Mouse (Mus musculus): ENCODE measurements around the gene Hils1. TPM values are rescaled to one million over a fixed set of nuclear protein-coding genes. Genes with fewer than 3 reads are reported as not detected.

Gene Hils1
- polyA plus RNA-seq, 1 experiment from 2014 or later = not detected

DNA sequence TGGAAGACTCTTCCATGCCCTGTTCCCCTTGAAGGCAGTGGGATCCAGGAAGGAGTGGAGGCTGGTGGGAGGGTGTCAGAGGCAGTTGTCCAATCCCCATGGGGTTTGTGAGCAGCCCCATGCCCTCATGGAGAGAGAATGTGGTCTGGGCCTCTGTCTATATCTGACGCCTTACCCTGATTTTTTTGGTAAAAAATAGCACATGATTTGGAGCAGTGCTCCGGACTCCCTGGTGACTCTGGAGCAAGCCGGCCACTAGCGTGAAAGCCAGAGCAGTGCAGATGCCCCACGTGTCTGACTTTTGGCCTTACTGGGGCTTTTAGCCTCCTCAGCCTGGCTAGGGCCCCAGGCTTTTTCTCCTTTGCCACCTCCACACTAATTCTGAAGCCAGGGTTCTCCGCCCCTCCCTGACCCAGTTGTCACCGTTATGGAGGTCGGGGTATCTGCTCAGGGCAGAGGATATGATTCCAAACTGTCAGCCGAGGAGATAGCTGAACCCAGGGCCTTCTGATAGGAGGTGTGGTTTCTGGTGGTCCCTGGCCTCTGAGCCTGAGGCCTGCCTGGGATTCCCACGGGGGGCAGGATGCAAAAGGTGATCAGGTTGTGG is 26.9 kb downstream of the Hils1 start:
- no peak for ATAC-seq
- 39% methylated on average over 10 of the region's 10 CpGs for WGBS
- Histone ChIP-seq H3K36me3 (ENCODE audit: control insufficient read depth, insufficient read depth, low read length) (peaks cover 18% of the 10 kb centered on the region), H3K27ac (ENCODE audit: low read length) (no peak overlapping the region), H3K4me2 (ENCODE audit: low read length) (peak overlapping the region; percentile 97), H3K4me3 (ENCODE audit: low read depth, low read length) (peak overlapping the region; percentile 90), H3K9ac (ENCODE audit: low read depth, low read length) (peak overlapping the region; percentile 91), H3K4me1 (ENCODE audit: control insufficient read depth, insufficient read depth, low read length) (peaks cover 42% of the 10 kb centered on the region), H3K9me3 (replicated peaks; ENCODE audit: control insufficient read depth, low read length, poor library complexity, severe bottlenecking) (no peaks in the 10 kb centered on the region), H3K27me3 (ENCODE audit: control insufficient read depth, insufficient read depth, low read depth, low read length) (no peaks in the 10 kb centered on the region)

DNA sequence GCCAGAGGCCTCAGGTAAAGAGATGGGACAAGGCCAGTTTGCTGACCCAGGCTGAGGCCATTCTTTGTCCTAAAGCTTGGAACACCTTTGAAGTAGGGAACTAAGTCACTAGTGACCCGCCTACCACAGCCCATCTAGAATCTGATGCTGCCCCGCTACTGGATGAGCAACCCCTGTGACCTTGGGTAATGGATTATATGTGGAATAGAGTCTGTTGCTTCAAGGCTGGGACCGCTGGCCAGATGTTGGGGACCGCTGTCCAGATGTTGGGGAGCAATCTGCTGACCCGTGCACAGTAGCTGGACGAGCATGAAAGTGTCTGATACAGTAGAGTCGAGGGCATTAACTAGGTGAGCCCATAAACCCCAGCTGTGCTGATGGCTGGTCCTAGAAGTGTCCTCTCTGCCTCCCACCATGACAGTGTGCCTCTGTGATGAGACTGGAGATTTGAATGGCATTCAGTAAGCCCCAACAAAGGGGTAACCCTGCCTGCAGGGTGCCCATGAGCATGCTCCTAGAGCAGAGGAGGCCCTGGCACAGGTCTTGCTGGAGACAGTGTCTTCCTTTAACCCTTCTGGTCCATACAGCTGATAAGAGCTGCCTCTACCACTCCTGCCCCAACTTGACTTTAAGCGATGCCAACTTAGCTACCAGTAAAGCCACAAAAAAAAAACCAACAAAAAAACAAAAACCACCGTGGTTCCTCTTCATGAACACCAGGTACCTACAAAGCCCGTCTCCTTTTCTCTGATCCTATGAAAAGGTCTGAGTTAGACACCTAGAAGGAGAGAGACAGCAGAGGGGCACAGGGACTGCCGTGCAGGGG is 27.8 kb downstream of the Hils1 start:
- ATAC-seq = no peak
- Histone ChIP-seq H3K4me3 (ENCODE audit: low read depth, low read length) (peak overlapping the region; percentile 90), H3K36me3 (ENCODE audit: control insufficient read depth, insufficient read depth, low read length) (peaks cover 22% of the 10 kb centered on the region), H3K9me3 (replicated peaks; ENCODE audit: control insufficient read depth, low read length, poor library complexity, severe bottlenecking) (no peaks in the 10 kb centered on the region), H3K27ac (ENCODE audit: low read length) (no peak overlapping the region), H3K4me1 (ENCODE audit: control insufficient read depth, insufficient read depth, low read length) (peaks cover 38% of the 10 kb centered on the region), H3K4me2 (ENCODE audit: low read length) (peak overlapping the region; percentile 97), H3K27me3 (ENCODE audit: control insufficient read depth, insufficient read depth, low read depth, low read length) (no peaks in the 10 kb centered on the region), H3K9ac (ENCODE audit: low read depth, low read length) (peak overlapping the region; percentile 91)
- WGBS = 80% methylated on average over 11 of the region's 11 CpGs

DNA sequence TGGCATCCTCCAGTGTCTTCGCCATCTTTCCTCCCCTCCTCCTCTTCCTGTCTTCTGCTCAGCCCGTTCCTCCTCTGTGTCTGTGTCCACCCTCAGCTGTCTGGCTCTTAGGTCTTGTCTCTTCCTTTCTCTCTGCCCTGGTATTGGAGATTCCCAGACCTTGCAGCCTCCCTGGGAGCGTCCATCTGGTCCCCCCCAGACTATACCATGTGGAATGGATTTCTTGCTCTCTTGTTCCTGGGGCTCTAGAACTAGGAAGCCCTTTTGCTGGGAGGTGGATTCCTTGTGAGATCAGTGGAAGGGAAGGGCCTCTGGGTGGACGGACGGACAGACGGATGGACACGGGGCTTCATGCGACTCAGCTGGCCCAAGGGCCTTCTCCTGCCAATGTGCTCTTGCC is 28.7 kb downstream of the Hils1 start:
- H3K27ac ChIP-seq (ENCODE audit: low read length) = no peak overlapping the region
- no peak overlapping the region for H3K4me3 ChIP-seq (ENCODE audit: low read depth, low read length)
- no peaks in the 10 kb centered on the region for H3K27me3 ChIP-seq (ENCODE audit: control insufficient read depth, insufficient read depth, low read depth, low read length)
- peaks cover 22% of the 10 kb centered on the region for H3K36me3 ChIP-seq (ENCODE audit: control insufficient read depth, insufficient read depth, low read length)
- no peaks in the 10 kb centered on the region for H3K9me3 ChIP-seq (replicated peaks; ENCODE audit: control insufficient read depth, low read length, poor library complexity, severe bottlenecking)
- 86% methylated on average over 8 of the region's 8 CpGs for WGBS
- peak overlapping the region; percentile 97 for H3K4me2 ChIP-seq (ENCODE audit: low read length)
- ATAC-seq = no peak
- peaks cover 38% of the 10 kb centered on the region for H3K4me1 ChIP-seq (ENCODE audit: control insufficient read depth, insufficient read depth, low read length)
- no peak overlapping the region; the same call in 1 of the 2 replicates for H3K9ac ChIP-seq (ENCODE audit: low read depth, low read length)

DNA sequence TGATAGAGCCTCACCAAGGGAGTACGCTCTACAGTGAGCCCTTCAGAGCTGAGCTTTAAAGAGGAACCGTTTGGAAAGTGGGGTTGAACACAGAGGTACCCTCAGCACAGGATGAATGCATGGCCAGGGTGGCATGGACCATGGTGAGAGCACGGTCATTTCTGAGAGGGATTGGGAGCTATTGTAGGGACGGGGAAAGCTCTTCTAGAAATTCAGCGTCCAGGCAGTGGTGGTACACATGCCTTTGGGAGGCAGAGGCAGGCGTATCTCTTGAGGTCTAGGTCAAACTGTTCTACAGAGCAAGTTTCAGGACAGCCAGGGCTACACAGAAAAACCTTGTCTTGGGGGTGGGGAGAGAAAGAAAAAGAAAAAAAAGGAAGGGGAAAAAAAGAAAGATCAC is 29.6 kb downstream of the Hils1 start:
- no peak overlapping the region for H3K27ac ChIP-seq (ENCODE audit: low read length)
- no peak for ATAC-seq
- H3K4me3 ChIP-seq (ENCODE audit: low read depth, low read length) = no peak overlapping the region
- no peak overlapping the region for H3K4me2 ChIP-seq (ENCODE audit: low read length)
- peaks cover 38% of the 10 kb centered on the region for H3K4me1 ChIP-seq (ENCODE audit: control insufficient read depth, insufficient read depth, low read length)
- H3K36me3 ChIP-seq (ENCODE audit: control insufficient read depth, insufficient read depth, low read length) = peaks cover 28% of the 10 kb centered on the region
- no peaks in the 10 kb centered on the region for H3K27me3 ChIP-seq (ENCODE audit: control insufficient read depth, insufficient read depth, low read depth, low read length)
- no peak overlapping the region for H3K9ac ChIP-seq (ENCODE audit: low read depth, low read length)
- 91% methylated on average over 6 of the region's 6 CpGs for WGBS
- H3K9me3 ChIP-seq (replicated peaks; ENCODE audit: control insufficient read depth, low read length, poor library complexity, severe bottlenecking) = no peaks in the 10 kb centered on the region

DNA sequence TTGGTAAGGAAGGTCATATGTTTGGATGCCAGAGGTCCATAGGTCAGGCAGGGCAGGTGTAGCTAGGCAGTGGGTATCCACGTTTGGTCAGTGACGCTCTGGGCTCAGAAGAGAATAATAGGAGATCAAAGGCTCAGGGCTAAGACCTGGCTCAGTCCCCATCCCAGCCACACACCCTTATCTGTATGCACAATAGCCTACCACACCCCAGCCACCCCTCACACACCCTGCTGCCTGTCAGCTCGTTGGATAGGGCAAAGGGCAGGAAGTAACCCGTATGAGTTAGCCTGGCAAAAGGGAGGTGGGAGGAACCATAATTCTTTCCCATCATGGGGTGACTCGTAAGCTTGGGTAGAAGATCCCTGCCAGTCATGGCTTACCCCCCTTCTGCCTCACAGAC is 30.2 kb downstream of the Hils1 start:
- Histone ChIP-seq H3K9ac (ENCODE audit: low read depth, low read length) (no peak overlapping the region), H3K27me3 (ENCODE audit: control insufficient read depth, insufficient read depth, low read depth, low read length) (no peaks in the 10 kb centered on the region), H3K36me3 (ENCODE audit: control insufficient read depth, insufficient read depth, low read length) (peaks cover 34% of the 10 kb centered on the region), H3K4me3 (ENCODE audit: low read depth, low read length) (no peak overlapping the region), H3K4me1 (ENCODE audit: control insufficient read depth, insufficient read depth, low read length) (peaks cover 38% of the 10 kb centered on the region), H3K27ac (ENCODE audit: low read length) (no peak overlapping the region), H3K4me2 (ENCODE audit: low read length) (no peak overlapping the region), H3K9me3 (replicated peaks; ENCODE audit: control insufficient read depth, low read length, poor library complexity, severe bottlenecking) (no peaks in the 10 kb centered on the region)
- ATAC-seq = no peak
- 76% methylated on average over 5 of the region's 5 CpGs for WGBS

DNA sequence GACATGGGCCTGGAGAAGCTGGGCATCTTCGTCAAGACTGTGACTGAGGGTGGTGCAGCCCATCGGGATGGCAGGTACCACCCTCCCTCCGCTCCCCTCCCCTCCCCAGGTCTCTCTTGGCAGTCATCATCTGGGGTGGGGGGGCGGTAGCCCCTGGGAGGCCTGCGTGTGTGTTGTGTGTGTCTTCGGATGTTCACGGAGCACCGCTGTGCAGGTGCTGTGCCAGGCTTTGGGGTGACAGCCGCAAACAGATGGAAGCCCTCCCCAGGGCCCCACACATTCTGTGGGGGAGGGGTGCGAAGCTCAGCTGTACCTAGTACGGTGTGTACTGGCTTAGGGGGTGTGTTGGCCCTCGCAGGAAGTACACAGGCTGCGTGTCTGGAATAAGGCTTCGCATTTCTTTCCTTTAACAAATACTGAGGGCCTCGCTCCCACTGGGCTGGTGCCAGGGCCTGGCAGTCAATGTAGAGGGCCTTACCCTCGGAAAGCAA is 30.7 kb downstream of the Hils1 start:
- no peak overlapping the region for H3K9ac ChIP-seq (ENCODE audit: low read depth, low read length)
- peaks cover 36% of the 10 kb centered on the region for H3K4me1 ChIP-seq (ENCODE audit: control insufficient read depth, insufficient read depth, low read length)
- no peaks in the 10 kb centered on the region for H3K27me3 ChIP-seq (ENCODE audit: control insufficient read depth, insufficient read depth, low read depth, low read length)
- no peak overlapping the region for H3K4me2 ChIP-seq (ENCODE audit: low read length)
- no peaks in the 10 kb centered on the region for H3K9me3 ChIP-seq (replicated peaks; ENCODE audit: control insufficient read depth, low read length, poor library complexity, severe bottlenecking)
- no peak overlapping the region for H3K4me3 ChIP-seq (ENCODE audit: low read depth, low read length)
- no peak for ATAC-seq
- whole genome bisulfite sequencing = 71% methylated on average over 16 of the region's 16 CpGs
- peaks cover 36% of the 10 kb centered on the region for H3K36me3 ChIP-seq (ENCODE audit: control insufficient read depth, insufficient read depth, low read length)
- no peak overlapping the region for H3K27ac ChIP-seq (ENCODE audit: low read length)

DNA sequence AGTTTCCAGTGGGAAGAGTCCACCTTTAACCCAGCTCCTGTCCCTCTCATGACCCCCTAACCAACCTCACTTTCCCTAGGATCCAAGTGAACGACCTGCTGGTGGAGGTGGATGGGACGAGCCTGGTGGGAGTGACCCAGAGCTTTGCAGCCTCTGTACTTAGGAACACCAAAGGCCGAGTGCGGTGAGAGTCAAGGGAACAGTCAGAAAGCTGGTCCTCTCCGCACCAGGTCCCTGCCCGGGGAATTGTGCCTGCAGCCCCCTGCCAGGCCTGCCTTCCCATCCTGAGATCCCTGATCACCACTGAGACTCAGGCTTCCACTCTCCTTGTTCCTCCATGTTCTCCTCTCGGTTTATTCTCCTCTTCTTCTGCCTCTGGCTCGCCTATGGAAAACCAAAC is 32.7 kb downstream of the Hils1 start:
- Histone ChIP-seq H3K4me1 (ENCODE audit: control insufficient read depth, insufficient read depth, low read length) (peaks cover 16% of the 10 kb centered on the region), H3K4me2 (ENCODE audit: low read length) (no peak overlapping the region), H3K27me3 (ENCODE audit: control insufficient read depth, insufficient read depth, low read depth, low read length) (no peaks in the 10 kb centered on the region), H3K36me3 (ENCODE audit: control insufficient read depth, insufficient read depth, low read length) (peaks cover 46% of the 10 kb centered on the region), H3K4me3 (ENCODE audit: low read depth, low read length) (no peak overlapping the region), H3K9ac (ENCODE audit: low read depth, low read length) (no peak overlapping the region), H3K27ac (ENCODE audit: low read length) (no peak overlapping the region; the same call in 1 of the 2 replicates), H3K9me3 (replicated peaks; ENCODE audit: control insufficient read depth, low read length, poor library complexity, severe bottlenecking) (no peaks in the 10 kb centered on the region)
- 79% methylated on average over 8 of the region's 8 CpGs for WGBS
- no peak for ATAC-seq

DNA sequence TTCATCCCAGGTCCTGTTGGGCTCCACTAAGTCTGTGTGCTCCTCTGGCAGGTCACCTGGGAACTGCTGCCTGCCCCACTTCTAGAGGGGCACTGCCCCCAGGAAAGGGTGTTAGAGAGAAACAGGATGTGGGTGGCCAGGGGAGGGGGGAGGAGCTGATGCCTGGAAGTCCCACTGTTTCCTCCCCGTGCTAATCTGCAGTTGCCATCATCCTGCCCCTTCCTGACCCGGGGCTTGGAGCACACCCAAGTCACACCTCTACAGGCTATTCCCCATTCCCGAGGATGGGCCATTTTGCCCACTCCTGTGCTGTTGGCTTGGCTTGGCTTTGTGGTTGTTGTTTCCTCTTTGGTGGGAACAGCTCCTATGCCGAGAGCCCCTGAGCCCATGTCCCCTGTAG is 33.2 kb downstream of the Hils1 start:
- peaks cover 12% of the 10 kb centered on the region for H3K4me1 ChIP-seq (ENCODE audit: control insufficient read depth, insufficient read depth, low read length)
- peaks cover 50% of the 10 kb centered on the region for H3K36me3 ChIP-seq (ENCODE audit: control insufficient read depth, insufficient read depth, low read length)
- no peaks in the 10 kb centered on the region for H3K27me3 ChIP-seq (ENCODE audit: control insufficient read depth, insufficient read depth, low read depth, low read length)
- no peak overlapping the region for H3K4me2 ChIP-seq (ENCODE audit: low read length)
- no peak overlapping the region for H3K4me3 ChIP-seq (ENCODE audit: low read depth, low read length)
- WGBS = 51% methylated on average over 4 of the region's 4 CpGs
- H3K9ac ChIP-seq (ENCODE audit: low read depth, low read length) = no peak overlapping the region
- no peak for ATAC-seq
- peak overlapping the region; percentile 62 for H3K27ac ChIP-seq (ENCODE audit: low read length)
- no peaks in the 10 kb centered on the region for H3K9me3 ChIP-seq (replicated peaks; ENCODE audit: control insufficient read depth, low read length, poor library complexity, severe bottlenecking)

DNA sequence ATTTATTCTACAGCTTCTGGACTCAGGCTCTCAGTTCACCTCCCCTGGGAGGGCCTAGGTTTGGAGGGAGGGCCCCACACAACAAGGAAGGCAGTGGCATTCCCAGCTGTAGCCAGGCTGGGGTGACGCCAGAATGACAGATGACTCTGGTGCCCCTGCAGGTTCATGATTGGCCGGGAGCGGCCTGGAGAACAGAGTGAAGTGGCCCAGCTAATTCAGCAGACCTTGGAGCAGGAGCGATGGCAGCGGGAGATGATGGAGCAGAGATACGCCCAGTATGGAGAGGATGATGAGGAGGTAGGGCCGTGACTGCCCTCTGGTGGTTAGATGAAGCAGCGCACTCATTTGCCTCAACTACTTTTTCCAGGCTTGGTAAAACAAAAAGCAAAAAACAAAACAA is 33.7 kb downstream of the Hils1 start:
- Histone ChIP-seq H3K9ac (ENCODE audit: low read depth, low read length) (no peak overlapping the region), H3K36me3 (ENCODE audit: control insufficient read depth, insufficient read depth, low read length) (peaks cover 54% of the 10 kb centered on the region)

More for the DNA sequence above, 33.7 kb downstream of the Hils1 start:
- Histone ChIP-seq H3K27me3 (ENCODE audit: control insufficient read depth, insufficient read depth, low read depth, low read length) (no peaks in the 10 kb centered on the region), H3K4me3 (ENCODE audit: low read depth, low read length) (no peak overlapping the region), H3K9me3 (replicated peaks; ENCODE audit: control insufficient read depth, low read length, poor library complexity, severe bottlenecking) (no peaks in the 10 kb centered on the region), H3K27ac (ENCODE audit: low read length) (peak overlapping the region; percentile 62), H3K4me1 (ENCODE audit: control insufficient read depth, insufficient read depth, low read length) (peaks cover 10% of the 10 kb centered on the region), H3K4me2 (ENCODE audit: low read length) (no peak overlapping the region)
- ATAC-seq = peak; percentile 26; the same call in 1 of the 2 replicates
- WGBS = 0% methylated on average over 8 of the region's 8 CpGs
